In genomic region chr10:120736508-120737069, GRCm38 (mm10) we compare ENCODE assay signal across 11 mouse cellular contexts.
DNase-seq lines count a peak whose midpoint lies in the region; ATAC-seq and TF ChIP-seq lines count a peak whose summit lies in the region.
"Had no signal": no experiment of that assay in that cellular context is flagged by ENCODE, and none has a peak within 500 bp of the region (broad histone marks: within the 10 kb centered on the region; RNA-seq: fewer than 3 reads in every experiment).

No protein-coding gene starts in this region.

- no peak for DNase-seq in heart, embryonic 10.5 days (ENCODE audit: low spot score)
- DNase-seq in heart, adult 9 months (ENCODE audit: low spot score in 2 of 2), result no peak
- DNase-seq in brain, embryonic 14.5 days (ENCODE audit: low read depth), result peak; percentile 61
- DNase-seq in midbrain, embryonic 11.5 days (ENCODE audit: low spot score, missing footprints), result peak; percentile 95
- DNase-seq in cerebellum, adult 2 months, result no peak
- DNase-seq in spleen, postnatal 14 days (ENCODE audit: low spot score in 2 of 2), result no peak

- WGBS in heart, embryonic 10.5 days, result 21% methylated on average over 14 of the region's 14 CpGs
- 9% methylated on average over 14 of the region's 14 CpGs for WGBS in forebrain, embryonic 16.5 days
- 3% methylated on average over 14 of the region's 14 CpGs for WGBS in midbrain, embryonic 11.5 days
- 23% methylated on average over 14 of the region's 14 CpGs for WGBS in cerebellum, adult 2 months

- peak overlapping the region; percentile 53 for H3K4me3 ChIP-seq in heart, embryonic 10.5 days
- H3K4me3 ChIP-seq in forebrain, embryonic 16.5 days (replicated peaks; ENCODE audit: low read length), result peak overlapping the region; percentile 29
- peak overlapping the region; percentile 33 for H3K4me3 ChIP-seq in midbrain, embryonic 11.5 days (ENCODE audit: low read depth, low read length)
- no peak overlapping the region for H3K4me3 ChIP-seq in cerebellum, adult 2 months (replicated peaks; ENCODE audit: insufficient read depth, low read depth, low read length)
- H3K4me3 ChIP-seq: erythroblast, embryonic 14.5 days; left cerebral cortex, adult 2 months; megakaryocyte, embryonic 14.5 days had no signal

- H3K27me3 ChIP-seq in heart, embryonic 10.5 days (ENCODE audit: insufficient read depth, poor library complexity, severe bottlenecking), result no peaks in the 10 kb centered on the region
- H3K27me3 ChIP-seq in forebrain, embryonic 16.5 days (replicated peaks; ENCODE audit: control insufficient read depth, insufficient read depth, low read length), result no peaks in the 10 kb centered on the region
- H3K27me3 ChIP-seq in midbrain, embryonic 11.5 days (ENCODE audit: control insufficient read depth, insufficient read depth, low read length), result no peaks in the 10 kb centered on the region
- H3K27me3 ChIP-seq in cerebellum, adult 2 months (ENCODE audit: control insufficient read depth, insufficient read depth, low read length), result peaks cover 1% of the 10 kb centered on the region; the same call in 1 of the 2 replicates

- peak overlapping the region; percentile 47; the same call in 1 of the 2 replicates for H3K27ac ChIP-seq in heart, embryonic 10.5 days
- no peak overlapping the region for H3K27ac ChIP-seq in forebrain, embryonic 16.5 days (ENCODE audit: low read length)
- H3K27ac ChIP-seq in midbrain, embryonic 11.5 days (ENCODE audit: low read depth, low read length), result no peak overlapping the region
- no peak overlapping the region for H3K27ac ChIP-seq in cerebellum, adult 2 months (ENCODE audit: insufficient read depth, low read length)
- H3K27ac ChIP-seq: left cerebral cortex, adult 2 months had no signal

- no peak for ATAC-seq in forebrain, embryonic 16.5 days
- ATAC-seq in midbrain, embryonic 11.5 days (ENCODE audit: low FRiP score), result peak; percentile 73
- ATAC-seq in granulocyte monocyte progenitor cell, adult 5-6 weeks (replicated peaks; ENCODE audit: poor library complexity, severe bottlenecking), result no peak

- H3K36me3 ChIP-seq in heart, embryonic 10.5 days, result no peaks in the 10 kb centered on the region
- H3K36me3 ChIP-seq in forebrain, embryonic 16.5 days (ENCODE audit: control insufficient read depth, insufficient read depth), result no peaks in the 10 kb centered on the region
- no peaks in the 10 kb centered on the region for H3K36me3 ChIP-seq in midbrain, embryonic 11.5 days (ENCODE audit: control insufficient read depth, insufficient read depth, low read length)

- H3K4me1 ChIP-seq in heart, embryonic 10.5 days, result peaks cover 17% of the 10 kb centered on the region
- H3K4me1 ChIP-seq in forebrain, embryonic 16.5 days (replicated peaks; ENCODE audit: control insufficient read depth, insufficient read depth, low read length), result peaks cover 12% of the 10 kb centered on the region
- peaks cover 9% of the 10 kb centered on the region for H3K4me1 ChIP-seq in midbrain, embryonic 11.5 days (ENCODE audit: control insufficient read depth, insufficient read depth, low read length)
- no peaks in the 10 kb centered on the region for H3K4me1 ChIP-seq in cerebellum, adult 2 months (ENCODE audit: control insufficient read depth, insufficient read depth, low read length)
- H3K4me1 ChIP-seq: megakaryocyte, embryonic 14.5 days had no signal

- H3K4me2 ChIP-seq in forebrain, embryonic 16.5 days (ENCODE audit: low read length), result peak overlapping the region; percentile 53
- peak overlapping the region; percentile 61 for H3K4me2 ChIP-seq in midbrain, embryonic 11.5 days

- no peaks in the 10 kb centered on the region for H3K9me3 ChIP-seq in heart, embryonic 10.5 days
- H3K9me3 ChIP-seq in forebrain, embryonic 16.5 days (ENCODE audit: control insufficient read depth, low read length), result no peaks in the 10 kb centered on the region
- H3K9me3 ChIP-seq in midbrain, embryonic 11.5 days (ENCODE audit: control insufficient read depth, low read length), result no peaks in the 10 kb centered on the region

- TF ChIP-seq CTCF in brain, embryonic 14.5 days (IDR thresholded peaks at IDR 0.05; ENCODE audit: borderline replicate concordance, extremely low read depth, insufficient read depth, insufficient read length), result no peak
- TF ChIP-seq CTCF in cerebellum, adult 2 months (IDR thresholded peaks at IDR 0.05; ENCODE audit: borderline replicate concordance, insufficient read depth, low read depth, low read length), result no peak

- no peak for TF ChIP-seq POLR2A in brain, embryonic 14.5 days (IDR thresholded peaks at IDR 0.05; ENCODE audit: borderline replicate concordance, extremely low read depth, insufficient read depth, insufficient read length, poor library complexity, severe bottlenecking)
- TF ChIP-seq POLR2A in cerebellum, adult 2 months (IDR thresholded peaks at IDR 0.05; ENCODE audit: borderline replicate concordance, insufficient read depth, low read length), result no peak

- no peak overlapping the region for H3K9ac ChIP-seq in forebrain, embryonic 16.5 days (replicated peaks; ENCODE audit: low read depth, low read length)
- H3K9ac ChIP-seq in midbrain, embryonic 11.5 days (ENCODE audit: low read length), result peak overlapping the region; percentile 54

Comparison
In these comparisons a context has a peak if more than half of its experiments do, and no peak if none do; other contexts are left out.
1. DNase-seq: peak in brain, embryonic 14.5 days (single experiment) and midbrain, embryonic 11.5 days (single experiment); none in heart, embryonic 10.5 days (single experiment), heart, adult 9 months (0 of 2), cerebellum, adult 2 months (0 of 2) and spleen, postnatal 14 days (0 of 2).